Mouse (Mus musculus): ENCODE measurements at regions not wholly inside any gene's neighbourhood (a gene's known extent, or its start where the extent isn't known, plus 50 kb on each side); places are given as distances from the start of the nearest gene placed in this dataset.

DNA sequence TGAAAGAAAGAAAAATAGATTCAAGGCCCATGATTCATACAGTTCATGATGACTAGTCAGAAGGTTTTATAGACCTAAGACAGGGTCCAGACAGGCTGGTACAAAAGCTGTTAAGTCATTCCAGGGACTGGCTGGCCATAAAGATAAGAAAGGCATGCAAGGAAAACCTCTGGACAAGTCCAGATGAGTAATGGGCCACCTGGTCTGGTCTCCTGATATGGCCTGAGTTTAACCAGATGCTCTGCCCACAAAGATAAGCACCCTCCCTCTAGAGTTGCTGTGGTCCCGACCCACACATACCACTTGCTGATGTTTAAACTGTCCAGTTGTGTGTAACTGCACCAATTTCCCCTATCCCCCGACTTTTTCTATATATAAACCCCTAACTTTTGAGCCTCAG, 934.7 kb upstream of the Ndn start:
- DNase-seq (ENCODE audit: inconsistent age in 2 of 2, low spot score in 1 of 2), result no peak

GRCm38 (mm10) chr7:61416558-61416957, 929.8 kb upstream of the Ndn start:
- no peak for DNase-seq (ENCODE audit: inconsistent age in 2 of 2, low spot score in 1 of 2)

DNA sequence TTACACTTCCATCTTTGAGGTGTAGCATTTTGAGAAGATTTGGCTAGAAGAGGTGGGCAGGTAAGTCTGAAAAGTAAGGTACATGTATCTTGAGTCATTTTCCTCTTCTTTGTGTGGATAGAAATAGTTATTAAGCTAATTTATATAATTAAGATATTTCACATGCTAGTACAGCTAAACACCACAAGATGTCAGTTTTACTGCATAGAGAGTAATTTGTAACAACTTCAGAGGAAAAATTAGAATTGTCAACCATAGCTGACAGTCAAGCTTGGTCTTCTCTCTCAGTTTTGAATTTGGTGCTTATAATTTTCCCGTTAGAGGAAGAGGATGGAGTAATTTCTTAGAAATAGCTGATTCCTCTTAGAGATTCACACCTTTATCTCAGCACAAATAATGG, 890.6 kb upstream of the Ndn start:
- no peak for DNase-seq (ENCODE audit: inconsistent age in 2 of 2, low spot score in 1 of 2)

- peak in 1 of 2 experiments; percentile 7 for DNase-seq (ENCODE audit: inconsistent age in 2 of 2, low spot score in 1 of 2)
These were observed 865.3 kb upstream of the Ndn start for GRCm38 (mm10) chr7:61481074-61481473.

DNA sequence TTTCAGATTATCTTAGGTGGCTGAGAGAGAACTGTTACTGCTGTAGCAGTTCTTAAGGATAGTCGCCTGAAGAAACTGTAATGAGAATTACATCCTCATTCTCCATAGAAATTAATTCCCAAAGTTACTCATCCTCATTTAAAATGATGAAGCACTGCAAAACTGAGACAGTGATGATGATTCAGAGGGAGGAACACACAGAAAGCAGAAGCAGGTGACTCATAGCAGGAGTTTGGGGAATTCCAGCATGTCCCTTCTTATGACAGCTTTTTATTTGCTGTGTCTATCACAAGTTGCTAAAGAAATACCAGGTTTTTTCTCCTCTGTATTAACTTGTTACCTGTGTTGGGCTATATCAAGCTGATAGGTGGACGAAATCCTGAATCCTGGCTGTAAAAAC, 831.6 kb upstream of the Ndn start:
- no peak for DNase-seq (ENCODE audit: inconsistent age in 2 of 2, low spot score in 1 of 2)

DNA sequence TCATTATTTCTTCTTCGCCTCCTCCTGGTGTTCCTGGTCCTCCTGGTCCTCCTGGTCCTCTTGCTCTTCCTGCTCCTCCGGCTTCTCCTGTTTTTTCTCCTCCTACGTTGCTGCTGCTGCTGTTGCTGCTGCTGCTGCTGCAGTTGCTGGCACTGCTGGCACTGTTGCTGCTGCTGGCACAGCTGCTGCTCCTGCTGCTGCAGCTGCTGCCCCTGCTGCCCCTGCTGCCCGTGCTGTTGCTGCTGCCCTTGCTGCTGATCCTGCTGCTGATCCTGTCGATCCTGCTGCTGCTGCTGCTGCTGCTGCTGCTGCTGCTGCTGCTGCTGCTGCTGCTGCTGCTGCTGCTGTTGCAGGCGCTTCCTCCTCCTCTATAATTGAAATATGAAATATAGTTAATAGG, 811.2 kb upstream of the Ndn start:
- DNase-seq (ENCODE audit: inconsistent age in 2 of 2, low spot score in 1 of 2), result no peak
